ENCODE assay signal across 9 mouse cellular contexts in genomic region chr5:149379131-149379784, GRCm38 (mm10). TPM values are rescaled to one million over a fixed set of nuclear protein-coding genes. Genes with fewer than 3 reads are reported as not detected.
DNase-seq lines count a peak whose midpoint lies in the region; ATAC-seq lines count a peak whose summit lies in the region.
"Had no signal": no experiment of that assay in that cellular context is flagged by ENCODE, and none has a peak within 500 bp of the region (broad histone marks: within the 10 kb centered on the region; RNA-seq: fewer than 3 reads in every experiment).

No protein-coding gene starts in this region.

- no peak for ATAC-seq in limb, embryonic 15.5 days (ENCODE audit: insufficient number of reproducible peaks, low FRiP score, low TSS enrichment, low read depth)
- no peak for ATAC-seq in intestine, embryonic 16.5 days

- peak; percentile 37 to 46 for DNase-seq in right cerebral cortex, postnatal 10 days (ENCODE audit: low spot score in 2 of 2)
- no peak for DNase-seq in right cerebral cortex, postnatal 4 days
- DNase-seq in gastrocnemius, postnatal 25 days = peak; percentile 45
- DNase-seq in ovary, adult 18-20 months (ENCODE audit: low spot score) = no peak
- no peak for DNase-seq in B cell, adult 2 months

- no peak overlapping the region for H3K4me3 ChIP-seq in limb, embryonic 15.5 days
- no peak overlapping the region for H3K4me3 ChIP-seq in intestine, embryonic 16.5 days (ENCODE audit: low read length)
- H3K4me3 ChIP-seq: embryonic facial prominence, embryonic 15.5 days had no signal

- H3K36me3 ChIP-seq in limb, embryonic 15.5 days = no peaks in the 10 kb centered on the region
- H3K36me3 ChIP-seq in intestine, embryonic 16.5 days (ENCODE audit: control insufficient read depth, insufficient read depth, low read length) = no peaks in the 10 kb centered on the region
- H3K36me3 ChIP-seq: embryonic facial prominence, embryonic 15.5 days had no signal

- WGBS in limb, embryonic 15.5 days = 81% methylated on average over 16 of the region's 16 CpGs
- 73% methylated on average over 16 of the region's 16 CpGs for WGBS in intestine, embryonic 16.5 days

- no peaks in the 10 kb centered on the region for H3K9me3 ChIP-seq in limb, embryonic 15.5 days
- no peaks in the 10 kb centered on the region for H3K9me3 ChIP-seq in intestine, embryonic 16.5 days (ENCODE audit: control insufficient read depth, low read length)
- H3K9me3 ChIP-seq: embryonic facial prominence, embryonic 15.5 days had no signal

- H3K27me3 ChIP-seq in limb, embryonic 15.5 days = no peaks in the 10 kb centered on the region
- no peaks in the 10 kb centered on the region for H3K27me3 ChIP-seq in intestine, embryonic 16.5 days (replicated peaks; ENCODE audit: control insufficient read depth, insufficient read depth, low read length)
- H3K27me3 ChIP-seq: embryonic facial prominence, embryonic 15.5 days had no signal

- no peak overlapping the region for H3K9ac ChIP-seq in limb, embryonic 15.5 days
- no peak overlapping the region for H3K9ac ChIP-seq in intestine, embryonic 16.5 days (ENCODE audit: low read depth, low read length)
- H3K9ac ChIP-seq: embryonic facial prominence, embryonic 15.5 days had no signal

- H3K4me1 ChIP-seq in limb, embryonic 15.5 days = peaks cover 63% of the 10 kb centered on the region
- H3K4me1 ChIP-seq in intestine, embryonic 16.5 days (ENCODE audit: control insufficient read depth, insufficient read depth, low read length) = peaks cover 23% of the 10 kb centered on the region

- H3K27ac ChIP-seq in limb, embryonic 15.5 days = peak overlapping the region; percentile 14; the same call in 1 of the 2 replicates
- H3K27ac ChIP-seq in intestine, embryonic 16.5 days (ENCODE audit: low read length) = no peak overlapping the region
- H3K27ac ChIP-seq: embryonic facial prominence, embryonic 15.5 days; macrophage had no signal

- no peak overlapping the region for H3K4me2 ChIP-seq in limb, embryonic 15.5 days
- no peak overlapping the region for H3K4me2 ChIP-seq in intestine, embryonic 16.5 days (ENCODE audit: low read depth, low read length)
- H3K4me2 ChIP-seq: embryonic facial prominence, embryonic 15.5 days had no signal

RNA-seq across cellular contexts. Expression of gene Medag, which starts 32.3 kb away (rescaled TPM):
- total RNA-seq in gastrocnemius, postnatal 25 days (2021) = 10 to 100 TPM; 15.8 to 18.2 TPM
- polyA plus RNA-seq in limb, embryonic 15.5 days (2015; fragmentation: Nextera tagmentation; extraction: Ambion mirVana) = 4.2 and 4.8 TPM in 2 replicates
- 1.8 and 2.0 TPM in 2 replicates for polyA plus RNA-seq in intestine, embryonic 16.5 days (2015; fragmentation: Nextera tagmentation; extraction: Ambion mirVana)
- polyA plus RNA-seq: macrophage had no signal

Comparison
In these comparisons a context has a peak if more than half of its experiments do, and no peak if none do; other contexts are left out.
1. DNase-seq: peak in right cerebral cortex, postnatal 10 days (2 of 2) and gastrocnemius, postnatal 25 days (single experiment); none in right cerebral cortex, postnatal 4 days (single experiment), ovary, adult 18-20 months (single experiment) and B cell, adult 2 months (0 of 2).